Mouse (Mus musculus) small intestine, adult 2 months (tissue): ENCODE data around the gene Herc1.

Experiments
- CTCF ChIP-seq: fragments of 200-500 bp; IDR thresholded peaks from 2 replicates; pipeline ENCODE4 v1.5.1; 2012; ENCODE audit warnings: low read depth, mild to moderate bottlenecking, control low read depth, inconsistent platforms, low read length, moderate library complexity, mixed read lengths; ENCODE audit not compliant: insufficient replicate concordance, insufficient read length; ENCODE audit errors: extremely low read depth
- POLR2A ChIP-seq: fragments of 200-500 bp; IDR thresholded peaks from 2 replicates; pipeline ENCODE4 v1.6.1; 2012; ENCODE audit warnings: low read depth, mild to moderate bottlenecking, control low read depth, inconsistent platforms, low read length, moderate library complexity

GRCm38 (mm10) chr9:66477785-66478184 is 127.5 kb downstream of the Herc1 start:
- TF ChIP-seq CTCF (no peak), POLR2A (no peak)
